Mouse (Mus musculus) kidney, postnatal 25 days (tissue): ENCODE results near the gene Slc10a7.

Experiments
- DNase-seq, 2 experiments: peaks; one replicate each; pipeline ENCODE4 v3.0.0; 2021; ENCODE audit warnings: mixed read lengths in 2 of 2

Gene Slc10a7

GRCm38 (mm10) chr8:78624738-78625442 lies 115.7 kb downstream of the Slc10a7 start:
- DNase-seq: peak in 1 of 2 experiments; percentile 13

DNA sequence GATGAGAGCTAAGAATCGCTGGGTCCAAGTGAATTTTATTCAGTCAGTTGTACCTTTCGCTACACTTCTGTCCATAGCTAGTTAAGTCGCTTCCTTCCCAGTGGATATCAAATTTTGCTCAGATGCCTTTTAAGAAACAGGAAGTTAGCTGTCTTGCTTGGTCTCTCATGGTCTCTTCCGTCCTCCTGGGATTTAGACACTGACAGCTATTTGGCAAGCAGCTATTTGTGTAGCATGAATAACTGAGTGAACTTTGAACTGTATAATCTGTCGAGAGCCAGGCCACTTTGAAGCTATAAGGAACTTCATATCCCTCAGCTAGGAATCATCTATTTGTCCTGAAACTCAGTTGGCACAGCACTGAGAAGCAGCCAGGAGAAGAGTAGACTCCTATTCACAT lies 117.5 kb downstream of the Slc10a7 start:
- DNase-seq: no peak

GRCm38 (mm10) chr8:78627793-78628192 lies 118.6 kb downstream of the Slc10a7 start:
- DNase-seq: no peak

DNA sequence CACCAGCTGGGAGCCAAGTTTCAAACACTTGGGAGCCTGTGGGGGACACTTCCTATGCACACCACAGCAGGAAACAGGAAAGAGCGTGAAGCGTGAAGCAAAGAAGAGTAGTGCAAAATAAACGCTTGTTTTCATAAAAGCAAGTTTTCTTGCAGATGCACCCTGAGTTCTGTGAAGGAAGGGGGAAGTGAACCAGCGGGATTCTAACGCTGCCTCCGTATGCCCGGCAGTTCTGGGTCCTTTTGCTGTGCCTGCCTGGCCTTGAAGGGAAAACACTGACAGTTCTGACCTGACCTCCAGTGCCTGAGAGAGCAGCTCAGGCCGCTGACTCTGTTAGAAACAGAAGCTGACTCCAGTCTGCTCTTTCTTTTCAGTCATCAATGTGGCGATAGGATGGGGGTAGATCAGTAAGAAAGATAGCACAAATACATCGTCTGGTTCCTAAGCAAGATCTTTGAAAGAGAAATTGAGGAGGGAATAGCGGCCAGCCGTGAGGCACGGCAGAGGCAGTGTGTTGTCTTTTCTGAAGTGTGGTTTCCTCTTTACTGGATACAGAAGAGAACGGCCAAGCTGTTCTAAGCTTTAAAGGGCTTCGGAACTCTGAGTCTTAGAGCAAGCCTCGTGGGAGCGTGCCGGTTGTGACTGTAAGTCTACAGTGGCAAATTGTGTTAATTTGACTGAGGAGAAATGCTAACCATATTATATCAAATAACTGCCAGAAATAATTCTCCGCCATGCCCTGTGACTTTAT lies 121.4 kb downstream of the Slc10a7 start:
- no peak for DNase-seq

DNA sequence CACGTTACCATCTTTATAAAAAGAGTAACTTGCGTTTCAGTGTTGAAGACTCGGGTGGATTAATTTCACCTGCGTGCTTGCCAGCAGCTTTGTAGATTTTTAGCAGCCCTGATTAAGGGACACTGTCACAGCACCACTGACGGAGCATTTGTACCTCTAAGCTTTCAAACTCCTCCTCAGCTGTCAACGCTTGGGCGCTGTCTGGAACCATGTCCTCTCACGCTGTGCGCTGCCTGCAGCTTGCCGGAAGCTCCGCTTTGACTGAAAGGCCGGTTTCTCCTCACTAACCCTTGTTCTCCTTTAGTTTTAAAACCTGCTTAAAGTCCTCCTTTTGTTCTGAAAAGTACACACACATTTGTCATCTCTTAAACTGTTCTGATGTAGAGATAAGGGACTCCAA lies 123.9 kb downstream of the Slc10a7 start:
- no peak for DNase-seq

DNA sequence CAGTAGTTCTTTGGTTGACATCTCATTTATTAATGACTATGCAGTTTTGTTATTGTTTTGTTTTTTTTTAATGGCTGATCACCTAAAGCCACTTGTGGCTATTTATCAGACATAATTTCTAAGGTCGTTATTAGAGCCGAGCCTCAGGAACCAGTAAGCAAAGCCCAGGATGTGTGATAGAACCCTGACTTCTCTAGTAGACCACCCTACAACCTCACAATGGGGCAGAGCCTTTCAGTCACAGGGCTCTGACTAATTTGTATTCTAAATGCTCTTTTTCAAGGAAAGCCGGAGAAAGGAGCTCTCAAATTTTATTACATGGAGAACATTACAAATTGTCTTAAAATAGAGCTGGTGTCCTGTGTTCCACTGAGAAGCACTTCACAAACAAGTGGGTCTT lies 124.9 kb downstream of the Slc10a7 start:
- DNase-seq: no peak

DNA sequence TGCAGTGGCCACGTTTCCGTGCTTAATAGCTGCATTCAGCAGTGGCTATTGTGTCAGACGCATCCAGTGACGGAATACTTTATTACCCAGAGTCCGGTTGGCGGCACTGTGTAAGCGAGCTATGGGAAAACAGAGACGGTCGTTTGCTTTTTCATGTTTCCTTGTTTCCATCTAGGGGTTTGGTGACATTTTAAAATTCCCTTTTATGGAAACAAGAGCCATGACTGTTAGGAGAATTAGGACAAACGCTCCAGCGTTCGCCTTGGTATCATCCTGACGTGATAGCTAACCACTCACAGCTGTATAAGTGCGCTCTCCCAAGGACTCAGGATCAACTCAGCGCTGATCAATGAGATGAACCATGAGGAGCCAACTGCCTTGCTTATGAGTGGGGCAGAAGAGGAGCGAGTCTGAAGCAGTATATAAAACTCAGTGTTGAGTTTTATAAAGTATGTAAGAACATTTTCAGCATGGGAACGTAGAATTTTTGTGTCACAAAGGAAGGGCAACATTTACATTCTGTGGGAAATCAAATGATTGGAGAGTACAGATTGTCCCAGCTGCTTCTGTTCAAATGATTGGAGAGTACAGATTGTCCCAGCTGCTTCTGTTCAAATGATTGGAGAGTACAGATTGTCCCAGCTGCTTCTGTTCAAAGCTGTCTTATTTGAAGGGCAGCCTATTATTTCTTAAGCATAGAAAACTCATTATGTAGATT lies 125.5 kb downstream of the Slc10a7 start:
- DNase-seq: no peak

GRCm38 (mm10) chr8:78635241-78635771 lies 126.2 kb downstream of the Slc10a7 start:
- no peak for DNase-seq

DNA sequence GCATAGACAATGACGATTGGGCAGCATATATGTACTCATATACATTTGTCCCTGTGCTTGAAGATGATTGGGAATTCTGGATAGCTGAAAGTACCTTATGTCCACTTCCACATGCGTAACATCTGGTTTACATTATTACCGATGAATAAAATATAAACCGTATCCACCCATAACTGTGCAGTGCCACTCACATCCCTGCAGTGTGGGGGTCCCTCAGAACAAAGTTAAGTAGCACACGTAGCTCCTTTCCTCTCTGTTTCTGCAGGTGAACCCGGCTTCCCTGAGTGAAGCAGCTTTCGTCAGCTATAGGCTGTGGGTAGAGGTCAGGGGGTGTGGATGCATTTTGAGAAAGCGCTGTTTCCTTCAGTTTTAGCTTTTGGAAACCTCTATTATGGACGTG lies 132.8 kb downstream of the Slc10a7 start:
- DNase-seq: no peak

- no peak for DNase-seq
Measured at GRCm38 (mm10) chr8:78642376-78642775, 133.2 kb downstream of the Slc10a7 start.

GRCm38 (mm10) chr8:78647000-78647656 lies 138.0 kb downstream of the Slc10a7 start:
- DNase-seq: no peak

- no peak for DNase-seq
Measured at GRCm38 (mm10) chr8:78647846-78648245, 138.7 kb downstream of the Slc10a7 start.

DNA sequence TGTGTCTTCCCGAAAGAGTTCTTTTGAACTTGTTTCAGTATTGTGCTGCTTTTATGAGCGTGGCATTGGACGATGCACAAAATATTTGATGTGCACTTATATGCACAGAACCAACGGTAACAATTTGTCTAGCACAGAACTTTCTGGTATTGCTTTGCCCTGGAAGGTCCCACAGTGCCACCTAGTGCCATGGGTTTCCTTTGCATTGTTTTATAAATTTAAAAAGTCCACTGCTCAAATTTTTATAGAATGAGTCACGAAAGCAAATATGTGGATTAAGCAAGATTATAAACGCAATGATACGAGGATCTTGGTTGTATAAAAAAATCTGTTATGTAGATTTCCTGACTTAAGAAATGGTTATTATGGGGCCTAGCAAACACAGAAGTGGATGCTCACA lies 139.8 kb downstream of the Slc10a7 start:
- DNase-seq: peak; percentile 59 to 83

- no peak for DNase-seq
Measured at GRCm38 (mm10) chr8:78651670-78652069, 142.5 kb downstream of the Slc10a7 start.

DNA sequence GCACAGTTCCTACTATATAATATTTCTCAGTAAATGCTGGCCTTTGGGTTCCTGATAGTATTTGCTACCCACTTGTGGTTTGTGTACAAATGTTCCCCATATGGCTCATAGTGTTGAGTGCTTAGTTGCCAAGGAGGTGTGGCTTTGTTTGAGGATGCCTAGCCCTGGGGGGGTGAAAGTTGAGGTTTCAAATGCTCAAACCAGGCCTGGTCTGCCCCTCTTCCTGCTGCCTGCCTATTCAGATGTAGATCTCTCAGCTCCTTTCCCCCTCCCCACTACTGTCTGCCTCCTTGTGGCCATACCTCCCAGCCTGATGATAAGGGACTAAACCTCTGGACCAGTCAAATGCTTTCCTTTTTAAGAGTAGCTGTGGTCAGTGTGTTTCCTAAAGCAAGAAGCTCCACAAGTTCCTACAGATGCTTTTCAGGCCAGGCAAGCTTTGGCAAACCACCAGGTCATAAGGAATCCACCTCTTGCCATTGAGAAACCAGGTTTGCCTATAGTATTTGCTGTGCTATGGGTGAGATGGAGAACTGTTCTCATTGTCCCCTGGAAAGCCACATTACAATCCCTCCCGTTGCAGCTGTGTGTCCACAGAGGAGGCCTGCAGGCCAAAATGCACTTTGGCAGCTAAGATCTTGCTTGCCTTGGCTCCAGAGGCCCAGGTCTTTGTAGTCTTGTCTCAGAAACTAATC lies 146.4 kb downstream of the Slc10a7 start:
- DNase-seq: no peak

- peak; percentile 16 to 49 for DNase-seq
Measured at GRCm38 (mm10) chr8:78656700-78657370, 147.7 kb downstream of the Slc10a7 start.

- no peak for DNase-seq
Measured at GRCm38 (mm10) chr8:78658172-78658571, 149.0 kb downstream of the Slc10a7 start.

GRCm38 (mm10) chr8:78659617-78660187 lies 150.6 kb downstream of the Slc10a7 start:
- no peak for DNase-seq

GRCm38 (mm10) chr8:78664306-78664940 lies 155.3 kb downstream of the Slc10a7 start:
- no peak for DNase-seq

GRCm38 (mm10) chr8:78667399-78667798 lies 158.3 kb downstream of the Slc10a7 start:
- DNase-seq: no peak

- DNase-seq: no peak
Measured at GRCm38 (mm10) chr8:78668206-78668605, 159.1 kb downstream of the Slc10a7 start.
